Mouse (Mus musculus): Measurements from ENCODE around the gene Gm11146. TPM values are rescaled to one million over a fixed set of nuclear protein-coding genes. Genes with fewer than 3 reads are reported as not detected.

Gm11146 gene
- polyA plus RNA-seq, 1 experiment, result not detected

DNA sequence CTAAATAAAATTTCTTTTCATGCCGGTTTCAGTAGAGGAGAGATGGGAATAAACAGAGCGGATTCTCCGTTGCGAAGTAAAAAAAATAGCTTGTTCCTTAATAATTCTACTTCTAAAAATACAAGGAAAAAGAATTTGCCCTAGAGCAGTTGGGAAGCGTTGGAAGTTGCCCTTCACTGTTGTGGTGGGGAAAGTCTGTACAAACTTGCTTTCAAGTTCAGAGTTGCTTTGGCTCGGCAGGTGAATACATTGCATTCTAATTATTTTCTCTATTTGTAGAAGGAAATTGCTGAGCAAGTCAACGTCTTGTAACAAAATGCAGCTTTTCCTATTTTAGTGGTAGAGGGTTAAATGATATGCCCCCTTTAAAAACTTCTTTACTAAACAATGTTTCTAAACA, 6.2 kb downstream of the Gm11146 start:
- H3K4me1 ChIP-seq (ENCODE audit: control insufficient read depth, insufficient read depth, low read length), result no peaks in the 10 kb centered on the region
- TF ChIP-seq CTCF (IDR thresholded peaks at IDR 0.05; ENCODE audit: control insufficient read depth, insufficient read depth, insufficient replicate concordance, low read depth, low read length) (no peak), POLR2A (IDR thresholded peaks at IDR 0.05; ENCODE audit: control insufficient read depth, low read depth, low read length) (no peak)
- no peaks in the 10 kb centered on the region for H3K36me3 ChIP-seq (ENCODE audit: control insufficient read depth, insufficient read depth, low read length)
- H3K4me3 ChIP-seq (ENCODE audit: control insufficient read depth, low read depth, low read length), result no peak overlapping the region
- H3K27ac ChIP-seq (ENCODE audit: control insufficient read depth, insufficient read depth, low read depth, low read length), result 0 out of 2 replicates have a peak overlapping the region, but pooled peaks have one; percentile 21
- H3K27me3 ChIP-seq (ENCODE audit: control insufficient read depth, insufficient read depth, low read length), result no peaks in the 10 kb centered on the region

GRCm38 (mm10) chr16:77594553-77594952, 7.3 kb downstream of the Gm11146 start:
- no peaks in the 10 kb centered on the region for H3K4me1 ChIP-seq (ENCODE audit: control insufficient read depth, insufficient read depth, low read length)
- no peaks in the 10 kb centered on the region for H3K27me3 ChIP-seq (ENCODE audit: control insufficient read depth, insufficient read depth, low read length)
- TF ChIP-seq POLR2A (IDR thresholded peaks at IDR 0.05; ENCODE audit: control insufficient read depth, low read depth, low read length) (no peak), CTCF (IDR thresholded peaks at IDR 0.05; ENCODE audit: control insufficient read depth, insufficient read depth, insufficient replicate concordance, low read depth, low read length) (no peak)
- no peaks in the 10 kb centered on the region for H3K36me3 ChIP-seq (ENCODE audit: control insufficient read depth, insufficient read depth, low read length)
- peak overlapping the region; percentile 59 for H3K4me3 ChIP-seq (ENCODE audit: control insufficient read depth, low read depth, low read length)
- H3K27ac ChIP-seq (ENCODE audit: control insufficient read depth, insufficient read depth, low read depth, low read length), result peak overlapping the region; percentile 78

DNA sequence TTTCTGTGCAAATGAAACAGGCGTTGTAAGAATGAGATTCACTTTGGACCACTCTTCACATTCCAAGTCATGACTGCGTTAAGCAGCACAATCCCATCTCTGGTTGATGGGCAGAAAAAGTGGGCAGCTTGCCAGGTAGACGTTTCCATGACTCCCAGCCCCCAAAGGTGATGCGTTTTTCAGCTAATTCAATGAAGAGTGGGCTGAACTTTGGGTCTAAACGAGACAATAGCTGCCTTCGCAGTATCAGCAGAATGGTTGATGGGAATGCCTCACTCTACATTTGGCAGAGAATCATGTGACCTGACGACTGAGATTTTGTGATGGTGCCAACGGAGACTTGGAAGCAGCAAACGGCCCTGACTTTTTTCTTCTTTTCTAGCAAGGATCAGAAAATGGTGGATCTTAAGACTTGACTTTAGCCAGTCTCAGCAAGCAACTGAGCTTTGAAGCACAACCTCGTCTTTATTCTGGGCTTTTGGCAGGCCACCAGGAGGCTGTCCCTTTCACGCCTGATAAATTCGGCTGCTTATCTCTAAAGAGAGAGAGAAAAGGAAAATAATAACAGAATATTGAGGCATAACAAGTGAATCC, 8.0 kb downstream of the Gm11146 start:
- Histone ChIP-seq H3K27ac (ENCODE audit: control insufficient read depth, insufficient read depth, low read depth, low read length) (peak overlapping the region; percentile 82), H3K27me3 (ENCODE audit: control insufficient read depth, insufficient read depth, low read length) (no peaks in the 10 kb centered on the region), H3K4me1 (ENCODE audit: control insufficient read depth, insufficient read depth, low read length) (no peaks in the 10 kb centered on the region), H3K4me3 (ENCODE audit: control insufficient read depth, low read depth, low read length) (peak overlapping the region; percentile 18), H3K36me3 (ENCODE audit: control insufficient read depth, insufficient read depth, low read length) (no peaks in the 10 kb centered on the region)
- TF ChIP-seq CTCF (IDR thresholded peaks at IDR 0.05; ENCODE audit: control insufficient read depth, insufficient read depth, insufficient replicate concordance, low read depth, low read length), result no peak
- no peak for TF ChIP-seq POLR2A (IDR thresholded peaks at IDR 0.05; ENCODE audit: control insufficient read depth, low read depth, low read length)

DNA sequence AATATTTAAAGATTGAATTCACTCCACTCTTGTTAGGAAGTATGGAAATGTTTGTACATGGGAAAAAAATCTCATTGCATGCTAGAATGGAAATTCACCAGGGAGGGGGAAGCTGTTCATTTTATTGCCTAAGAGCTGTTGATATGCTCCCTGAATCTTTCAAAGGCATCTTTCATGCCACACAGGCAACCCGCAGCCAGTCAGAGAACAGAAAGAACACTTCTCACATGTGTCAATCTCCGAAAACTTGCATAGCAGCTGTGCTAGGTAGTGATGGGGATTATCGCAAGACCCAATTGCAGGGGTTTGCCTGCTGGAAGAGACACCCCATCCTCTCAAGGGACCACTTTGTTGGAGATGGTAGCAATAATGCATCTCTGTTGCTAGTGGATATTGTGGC, 8.9 kb downstream of the Gm11146 start:
- Histone ChIP-seq H3K4me3 (ENCODE audit: control insufficient read depth, low read depth, low read length) (no peak overlapping the region), H3K36me3 (ENCODE audit: control insufficient read depth, insufficient read depth, low read length) (no peaks in the 10 kb centered on the region), H3K27me3 (ENCODE audit: control insufficient read depth, insufficient read depth, low read length) (no peaks in the 10 kb centered on the region), H3K4me1 (ENCODE audit: control insufficient read depth, insufficient read depth, low read length) (no peaks in the 10 kb centered on the region), H3K27ac (ENCODE audit: control insufficient read depth, insufficient read depth, low read depth, low read length) (peak overlapping the region; percentile 49; the same call in 1 of the 2 replicates)
- no peak for TF ChIP-seq CTCF (IDR thresholded peaks at IDR 0.05; ENCODE audit: control insufficient read depth, insufficient read depth, insufficient replicate concordance, low read depth, low read length)
- no peak for TF ChIP-seq POLR2A (IDR thresholded peaks at IDR 0.05; ENCODE audit: control insufficient read depth, low read depth, low read length)

DNA sequence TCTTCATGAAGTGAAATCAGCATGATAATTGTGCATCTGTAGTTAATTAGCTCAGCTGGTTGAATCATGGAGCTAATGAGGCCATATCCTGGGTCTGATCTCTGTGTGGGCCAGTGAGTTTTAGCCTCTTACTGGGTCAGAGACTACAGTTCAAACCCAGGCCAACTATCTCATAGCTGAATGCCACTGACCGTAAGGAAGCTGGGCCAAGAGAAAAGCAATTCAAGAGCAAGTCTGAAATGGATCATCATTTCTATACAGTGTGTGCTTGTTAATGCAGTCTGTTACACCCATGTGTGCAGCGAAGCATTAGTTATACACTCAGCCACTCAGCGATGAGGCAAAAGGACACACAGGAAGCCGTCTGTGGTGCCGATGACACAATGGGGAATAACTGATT, 28.9 kb downstream of the Gm11146 start:
- no peaks in the 10 kb centered on the region for H3K4me1 ChIP-seq (ENCODE audit: control insufficient read depth, insufficient read depth, low read length)
- no peak for TF ChIP-seq CTCF (IDR thresholded peaks at IDR 0.05; ENCODE audit: control insufficient read depth, insufficient read depth, insufficient replicate concordance, low read depth, low read length)
- no peak for TF ChIP-seq POLR2A (IDR thresholded peaks at IDR 0.05; ENCODE audit: control insufficient read depth, low read depth, low read length)
- no peaks in the 10 kb centered on the region for H3K36me3 ChIP-seq (ENCODE audit: control insufficient read depth, insufficient read depth, low read length)
- no peaks in the 10 kb centered on the region for H3K27me3 ChIP-seq (ENCODE audit: control insufficient read depth, insufficient read depth, low read length)
- H3K4me3 ChIP-seq (ENCODE audit: control insufficient read depth, low read depth, low read length), result no peak overlapping the region
- no peak overlapping the region for H3K27ac ChIP-seq (ENCODE audit: control insufficient read depth, insufficient read depth, low read depth, low read length)

DNA sequence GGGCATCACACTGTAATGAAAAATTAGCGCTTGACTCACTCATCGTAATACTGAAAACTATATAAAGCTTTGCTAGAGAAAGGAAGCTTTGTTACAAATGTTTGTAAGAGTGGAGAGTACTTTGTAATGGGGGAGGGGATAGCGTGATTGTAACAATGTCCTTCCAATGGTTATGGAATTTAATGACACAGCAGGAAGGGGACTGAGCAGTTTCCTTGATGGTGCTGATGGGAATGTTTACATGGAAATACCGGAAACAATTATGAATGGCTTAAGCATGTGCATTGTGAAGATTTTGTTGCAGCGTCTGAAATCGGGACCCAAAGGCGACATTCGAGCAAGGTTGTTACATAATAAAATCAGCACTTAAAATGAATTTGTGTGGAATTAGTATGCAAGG, 32.4 kb downstream of the Gm11146 start:
- Histone ChIP-seq H3K27me3 (ENCODE audit: control insufficient read depth, insufficient read depth, low read length) (no peaks in the 10 kb centered on the region), H3K4me1 (ENCODE audit: control insufficient read depth, insufficient read depth, low read length) (no peaks in the 10 kb centered on the region), H3K27ac (ENCODE audit: control insufficient read depth, insufficient read depth, low read depth, low read length) (no peak overlapping the region), H3K4me3 (ENCODE audit: control insufficient read depth, low read depth, low read length) (no peak overlapping the region), H3K36me3 (ENCODE audit: control insufficient read depth, insufficient read depth, low read length) (no peaks in the 10 kb centered on the region)
- no peak for TF ChIP-seq CTCF (IDR thresholded peaks at IDR 0.05; ENCODE audit: control insufficient read depth, insufficient read depth, insufficient replicate concordance, low read depth, low read length)
- TF ChIP-seq POLR2A (IDR thresholded peaks at IDR 0.05; ENCODE audit: control insufficient read depth, low read depth, low read length), result no peak

- no peak for TF ChIP-seq CTCF (IDR thresholded peaks at IDR 0.05; ENCODE audit: control insufficient read depth, insufficient read depth, insufficient replicate concordance, low read depth, low read length)
- no peak for TF ChIP-seq POLR2A (IDR thresholded peaks at IDR 0.05; ENCODE audit: control insufficient read depth, low read depth, low read length)
- H3K27me3 ChIP-seq (ENCODE audit: control insufficient read depth, insufficient read depth, low read length), result no peaks in the 10 kb centered on the region
- H3K4me1 ChIP-seq (ENCODE audit: control insufficient read depth, insufficient read depth, low read length), result no peaks in the 10 kb centered on the region
- H3K27ac ChIP-seq (ENCODE audit: control insufficient read depth, insufficient read depth, low read depth, low read length), result no peak overlapping the region
- no peaks in the 10 kb centered on the region for H3K36me3 ChIP-seq (ENCODE audit: control insufficient read depth, insufficient read depth, low read length)
- H3K4me3 ChIP-seq (ENCODE audit: control insufficient read depth, low read depth, low read length), result no peak overlapping the region
Measured at GRCm38 (mm10) chr16:77568384-77568783, 33.5 kb downstream of the Gm11146 start.

All from testis, adult 2 months (tissue).